Mouse (Mus musculus): ENCODE measurements around the gene Utrn. TPM values are rescaled to one million over a fixed set of nuclear protein-coding genes. Genes with fewer than 3 reads are reported as not detected.

The Utrn gene
- 100 to 1,000 TPM; 245 to 269 TPM for polyA plus RNA-seq (2017; shearing (Covaris generic))

GRCm38 (mm10) chr10:12869029-12869671, at the start of gene Utrn:
Gene Utrn, minus strand, starts transcription at chr10:12869365.

Other genes starting within 250 kb of the Utrn start
- gene Stx11, start 94.9 kb upstream of the Utrn start, polyA plus RNA-seq (2017; shearing (Covaris generic)) = 10 to 100 TPM; 24.2 to 61.7 TPM
- 10 to 100 TPM; 27.7 to 33.1 TPM for gene Sf3b5, start 136.0 kb upstream of the Utrn start, polyA plus RNA-seq (2017; shearing (Covaris generic))
- gene Plagl1, start 191.1 kb upstream of the Utrn start, polyA plus RNA-seq (2017; shearing (Covaris generic)) = 1 to 10 TPM; 2.1 to 4.4 TPM